Mouse (Mus musculus) adipocyte (in vitro differentiated cells): ENCODE results near the gene Olfr1132.
"Not testable (repeated sequence)": the region's sequence is repeated elsewhere in the genome, so short reads cannot be mapped to it uniquely, and the experiment has no call there.

ENCODE experiments used
- DNase-seq: peaks from one replicate; pipeline ENCODE4 v3.0.0-alpha.2; 2016; ENCODE audit warnings: low spot score

The Olfr1132 gene

GRCm38 (mm10) chr2:87637435-87637834, at the start of gene Olfr1132:
Gene Olfr1132 (minus strand): TSS chr2:87637535.
- no peak for DNase-seq

GRCm38 (mm10) chr2:87673564-87673963, 36.2 kb upstream of the Olfr1132 start, which contains the start of gene Olfr1135:
Gene Olfr1135 (minus strand): TSS chr2:87673664.
- DNase-seq = no peak

GRCm38 (mm10) chr2:87658360-87658759, 21.0 kb upstream of the Olfr1132 start, which contains the start of gene Olfr1134:
Gene Olfr1134 (minus strand): TSS chr2:87658460.
- DNase-seq = no peak

- DNase-seq = no peak
Observed at GRCm38 (mm10) chr2:87647274-87647673, 9.9 kb upstream of the Olfr1132 start, which contains the start of gene Olfr1133. Gene Olfr1133 (minus strand): TSS chr2:87647374.

GRCm38 (mm10) chr2:87642441-87642840, 5.1 kb upstream of the Olfr1132 start:
- DNase-seq = no peak

- DNase-seq = no peak
Observed at GRCm38 (mm10) chr2:87626804-87627203, 10.5 kb downstream of the Olfr1132 start, which contains the start of gene Olfr1131. Gene Olfr1131 (plus strand): TSS chr2:87627104.

GRCm38 (mm10) chr2:87605912-87606311, 31.4 kb downstream of the Olfr1132 start, which contains the start of gene Olfr1130:
Gene Olfr1130 (plus strand): TSS chr2:87606212.
- not testable (repeated sequence) for DNase-seq
